Mouse (Mus musculus) testis, postnatal 10 days (tissue): Measurements from ENCODE around the gene Tenm4.

Experiments
- DNase-seq: peaks from one replicate; pipeline ENCODE4 v3.0.0; 2021; ENCODE audit warnings: low spot score

Tenm4 gene

GRCm38 (mm10) chr7:96242328-96243185, 71.5 kb downstream of the Tenm4 start:
- DNase-seq: no peak

GRCm38 (mm10) chr7:96244796-96245195, 73.8 kb downstream of the Tenm4 start:
- DNase-seq: no peak

- no peak for DNase-seq
These were observed 88.6 kb downstream of the Tenm4 start for GRCm38 (mm10) chr7:96259630-96260029.

GRCm38 (mm10) chr7:96262182-96262581, 91.1 kb downstream of the Tenm4 start:
- no peak for DNase-seq

GRCm38 (mm10) chr7:96265941-96266340, 94.9 kb downstream of the Tenm4 start:
- peak; percentile 64 for DNase-seq

- no peak for DNase-seq
These were observed 96.2 kb downstream of the Tenm4 start for GRCm38 (mm10) chr7:96267266-96267665.

- DNase-seq: no peak
These were observed 99.6 kb downstream of the Tenm4 start for GRCm38 (mm10) chr7:96270684-96271083.

- DNase-seq: no peak
These were observed 101.0 kb downstream of the Tenm4 start for GRCm38 (mm10) chr7:96272068-96272467.

GRCm38 (mm10) chr7:96274486-96274885, 103.4 kb downstream of the Tenm4 start:
- no peak for DNase-seq

- DNase-seq: no peak
These were observed 106.5 kb downstream of the Tenm4 start for GRCm38 (mm10) chr7:96277550-96277949.

GRCm38 (mm10) chr7:96278378-96278777, 107.3 kb downstream of the Tenm4 start:
- no peak for DNase-seq

GRCm38 (mm10) chr7:96280795-96281194, 109.7 kb downstream of the Tenm4 start:
- no peak for DNase-seq

GRCm38 (mm10) chr7:96290576-96290975, 119.5 kb downstream of the Tenm4 start:
- DNase-seq: no peak

- no peak for DNase-seq
These were observed 124.9 kb downstream of the Tenm4 start for GRCm38 (mm10) chr7:96295959-96296358.

GRCm38 (mm10) chr7:96300826-96301397, 129.9 kb downstream of the Tenm4 start:
- DNase-seq: no peak

- no peak for DNase-seq
These were observed 130.8 kb downstream of the Tenm4 start for GRCm38 (mm10) chr7:96301813-96302212.

- no peak for DNase-seq
These were observed 132.9 kb downstream of the Tenm4 start for GRCm38 (mm10) chr7:96303963-96304362.

- DNase-seq: no peak
These were observed 134.4 kb downstream of the Tenm4 start for GRCm38 (mm10) chr7:96305382-96305935.

- no peak for DNase-seq
These were observed 137.1 kb downstream of the Tenm4 start for GRCm38 (mm10) chr7:96308106-96308505.

GRCm38 (mm10) chr7:96329343-96329742, 158.3 kb downstream of the Tenm4 start:
- no peak for DNase-seq

GRCm38 (mm10) chr7:96331186-96331585, 160.1 kb downstream of the Tenm4 start:
- no peak for DNase-seq

- peak; percentile 49 for DNase-seq
These were observed 163.3 kb downstream of the Tenm4 start for GRCm38 (mm10) chr7:96334361-96334760.

- no peak for DNase-seq
These were observed 165.3 kb downstream of the Tenm4 start for GRCm38 (mm10) chr7:96336376-96336775.
